Mouse (Mus musculus) lung, embryonic 15.5 days (tissue): ENCODE measurements around the gene Tm7sf3. TPM values are rescaled to one million over a fixed set of nuclear protein-coding genes. Genes with fewer than 3 reads are reported as not detected.

ENCODE experiments used
- ATAC-seq: fragments of 200-750 bp; cut with Nextera tagmentation; 2 replicates; pipeline ENCODE4 v1.8.0; 2017; ENCODE audit warnings: moderate number of reproducible peaks, borderline replicate concordance; ENCODE audit not compliant: low FRiP score, low TSS enrichment; ENCODE audit errors: extremely low read depth
- H3K27ac ChIP-seq: fragments of 300-500 bp; sonication (generic); 2 replicates; pipeline ENCODE4 v1.5.1; 2015; ENCODE audit warnings: moderate library complexity, mild to moderate bottlenecking, inconsistent platforms
- H3K27me3 ChIP-seq: fragments of 300-500 bp; sonication (generic); 2 replicates; pipeline ENCODE4 v1.6.1; 2015; ENCODE audit warnings: inconsistent platforms
- H3K36me3 ChIP-seq: fragments of 300-500 bp; sonication (generic); 2 replicates; pipeline ENCODE4 v1.6.1; 2015; ENCODE audit warnings: inconsistent platforms
- H3K4me1 ChIP-seq: fragments of 300-500 bp; sonication (generic); 2 replicates; pipeline ENCODE4 v1.6.1; 2015; ENCODE audit warnings: inconsistent platforms
- H3K4me2 ChIP-seq: fragments of 300-500 bp; sonication (generic); 2 replicates; pipeline ENCODE4 v1.6.1; 2015; ENCODE audit warnings: inconsistent platforms, mild to moderate bottlenecking, moderate library complexity
- H3K4me3 ChIP-seq: fragments of 300-500 bp; sonication (generic); 2 replicates; pipeline ENCODE4 v1.5.1; 2015; ENCODE audit warnings: mild to moderate bottlenecking, inconsistent platforms
- H3K9ac ChIP-seq: fragments of 300-500 bp; sonication (generic); 2 replicates; pipeline ENCODE4 v1.6.1; 2015; ENCODE audit warnings: inconsistent platforms
- H3K9me3 ChIP-seq: fragments of 300-500 bp; sonication (generic); 2 replicates; pipeline ENCODE4 v1.6.1; 2016; ENCODE audit warnings: inconsistent platforms
- WGBS: fragments of 180-500 bp; shearing (Covaris S2); methylation state at CpG from one replicate; pipeline ENCODE4 v1.1.7; 2015; 5-methylcytosine and 5-hydroxymethylcytosine counted together
- polyA plus RNA-seq: library from polyadenylated mRNA; unstranded; fragments of >200 nt; fragmentation: Nextera tagmentation; extraction: Ambion mirVana; gene quantifications from 2 replicates; pipeline ENCODE4 v1.2.1, GENCODE M21; 2015

Gene Tm7sf3
- polyA plus RNA-seq, 1 experiment from 2014 or later = 29.9 TPM

DNA sequence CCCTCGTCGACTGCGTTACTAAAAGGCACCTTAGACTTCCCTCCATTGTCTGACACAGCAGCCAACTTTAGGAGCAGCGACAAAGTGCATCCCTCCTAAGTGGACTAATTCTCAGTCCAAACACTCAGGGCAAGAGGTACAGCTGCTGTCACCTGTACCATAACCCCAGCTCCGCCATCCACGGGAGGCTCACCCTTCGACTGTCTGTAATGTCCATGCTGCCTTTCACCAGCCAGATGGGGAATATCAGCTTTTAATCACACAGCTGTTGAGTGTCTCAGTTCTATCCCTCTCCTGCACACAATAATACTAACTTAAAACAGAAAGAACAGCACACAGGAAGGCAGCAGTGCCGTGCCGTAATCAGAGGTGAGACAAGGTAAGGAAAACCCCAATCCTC is 10.2 kb downstream of the Tm7sf3 start:
- Histone ChIP-seq H3K27me3 (no peaks in the 10 kb centered on the region), H3K4me2 (no peak overlapping the region), H3K4me3 (no peak overlapping the region), H3K4me1 (peaks cover 5% of the 10 kb centered on the region; the same call in 1 of the 2 replicates), H3K27ac (no peak overlapping the region), H3K9me3 (no peaks in the 10 kb centered on the region), H3K9ac (no peak overlapping the region), H3K36me3 (no peaks in the 10 kb centered on the region)
- WGBS = 79% methylated on average over 9 of the region's 9 CpGs
- no peak for ATAC-seq

DNA sequence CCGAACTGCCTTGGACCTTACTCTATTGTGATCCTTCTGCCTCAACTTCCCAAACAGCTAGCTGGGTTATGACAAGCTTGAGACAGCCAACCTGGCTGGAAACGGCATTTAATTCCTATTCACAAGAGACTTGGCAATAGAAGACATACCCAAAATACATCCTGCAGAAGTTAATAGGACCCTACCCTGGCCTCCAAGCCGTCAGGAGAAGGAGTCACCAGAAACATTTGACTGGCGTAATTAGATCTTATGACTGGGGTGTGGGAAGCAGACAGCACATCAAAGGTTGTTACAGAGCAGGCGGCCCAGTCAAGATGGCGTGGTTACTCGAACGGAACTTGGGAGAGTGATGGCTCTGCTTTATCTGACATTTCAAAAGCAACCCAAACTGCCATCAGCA is 10.8 kb downstream of the Tm7sf3 start:
- WGBS = 75% methylated on average over 8 of the region's 8 CpGs
- Histone ChIP-seq H3K27ac (no peak overlapping the region), H3K36me3 (no peaks in the 10 kb centered on the region), H3K9ac (no peak overlapping the region), H3K27me3 (no peaks in the 10 kb centered on the region), H3K4me3 (no peak overlapping the region), H3K4me2 (no peak overlapping the region), H3K9me3 (no peaks in the 10 kb centered on the region), H3K4me1 (peaks cover 5% of the 10 kb centered on the region; the same call in 1 of the 2 replicates)
- ATAC-seq = no peak

DNA sequence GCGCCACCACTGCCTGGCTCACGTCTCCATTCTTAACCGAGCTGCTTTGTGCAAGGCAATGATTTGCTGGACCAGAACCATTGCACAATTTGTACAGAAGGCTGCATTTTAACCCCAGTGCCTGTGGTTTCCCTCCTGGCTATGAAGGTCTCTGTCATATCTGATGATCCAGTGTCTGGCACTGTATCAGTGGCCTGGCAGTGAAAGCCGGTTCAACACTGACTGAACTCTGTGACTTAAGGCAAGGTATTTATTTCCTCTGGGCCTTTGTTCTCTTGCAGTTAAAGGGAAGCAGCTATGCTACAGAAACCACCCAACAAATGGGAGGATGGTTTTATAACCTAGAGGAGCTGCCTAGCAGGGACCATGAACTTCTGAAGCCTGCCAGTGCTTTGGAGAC is 11.7 kb downstream of the Tm7sf3 start:
- H3K27ac ChIP-seq = no peak overlapping the region
- H3K4me2 ChIP-seq = no peak overlapping the region
- no peaks in the 10 kb centered on the region for H3K9me3 ChIP-seq
- no peak for ATAC-seq
- 81% methylated on average over 4 of the region's 4 CpGs for WGBS
- H3K4me1 ChIP-seq = peaks cover 5% of the 10 kb centered on the region; the same call in 1 of the 2 replicates
- no peak overlapping the region for H3K4me3 ChIP-seq
- no peaks in the 10 kb centered on the region for H3K27me3 ChIP-seq
- no peak overlapping the region for H3K9ac ChIP-seq
- H3K36me3 ChIP-seq = no peaks in the 10 kb centered on the region

DNA sequence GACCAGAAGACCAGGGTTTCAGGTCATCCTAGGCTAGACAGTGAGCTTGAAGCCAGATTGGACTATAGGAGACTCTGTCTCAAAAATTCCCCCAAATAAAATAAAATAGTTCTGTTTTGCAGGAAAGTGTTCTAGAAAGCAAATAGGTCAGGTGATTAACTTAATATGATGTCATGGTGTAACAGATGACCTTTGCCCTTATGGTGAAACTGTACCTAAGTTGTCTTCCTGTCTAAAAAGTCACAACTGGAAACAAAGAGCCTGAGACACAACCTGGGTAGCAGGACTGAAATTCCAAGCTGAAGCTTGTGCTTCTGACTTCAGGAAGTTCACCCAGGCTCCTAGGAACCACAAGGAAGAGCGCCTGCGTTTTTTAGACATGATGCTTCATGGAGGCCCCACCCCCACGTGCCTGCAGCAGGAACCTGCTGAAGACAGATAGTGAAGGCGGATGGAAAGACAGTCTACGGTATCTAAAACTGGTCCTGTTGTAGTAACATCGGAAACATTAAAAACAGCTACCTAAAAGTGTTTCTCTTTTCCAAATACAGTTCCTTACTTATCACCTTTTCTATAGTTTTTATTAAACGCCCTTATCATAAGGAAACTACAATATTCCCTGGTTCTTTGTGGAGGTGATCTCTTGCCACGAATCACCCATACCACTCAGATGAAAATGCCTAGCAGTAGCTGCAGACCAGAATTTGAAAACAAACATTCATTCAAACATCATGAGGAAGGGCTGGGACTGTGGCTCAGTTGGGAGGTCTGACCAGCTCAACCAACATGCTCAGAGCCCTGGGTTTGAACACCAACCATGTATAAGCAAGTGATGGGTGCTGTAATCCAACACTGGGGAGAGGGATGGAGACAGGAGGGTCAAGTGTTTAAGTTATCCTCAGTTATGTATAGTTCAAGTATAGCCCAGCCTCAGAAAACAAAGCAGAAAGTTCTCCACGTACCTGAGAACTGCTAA is 12.6 kb downstream of the Tm7sf3 start:
- Histone ChIP-seq H3K27ac (no peak overlapping the region), H3K4me1 (peaks cover 5% of the 10 kb centered on the region; the same call in 1 of the 2 replicates), H3K9ac (no peak overlapping the region), H3K36me3 (no peaks in the 10 kb centered on the region), H3K9me3 (no peaks in the 10 kb centered on the region), H3K27me3 (no peaks in the 10 kb centered on the region), H3K4me2 (no peak overlapping the region), H3K4me3 (no peak overlapping the region)
- no peak for ATAC-seq
- 73% methylated on average over 9 of the region's 9 CpGs for WGBS

DNA sequence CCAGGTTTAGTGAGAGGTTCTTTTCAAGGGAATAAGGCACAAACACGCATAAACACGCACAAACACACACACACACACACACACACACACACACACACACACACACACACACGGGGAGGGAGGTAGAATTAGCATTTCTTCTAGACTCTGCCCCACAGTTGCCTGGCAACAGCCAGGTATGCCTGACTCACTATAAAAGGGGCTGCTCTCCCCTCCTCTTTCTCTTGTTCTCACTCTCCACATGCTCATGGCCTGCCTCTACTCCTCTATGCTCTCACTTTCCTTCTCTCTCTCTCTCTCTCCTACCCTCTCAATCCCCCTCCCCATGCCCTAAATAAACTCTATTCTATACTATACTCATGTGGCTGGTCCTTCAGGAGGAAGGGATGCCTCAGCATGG is 14.5 kb downstream of the Tm7sf3 start:
- no peak overlapping the region for H3K4me3 ChIP-seq
- no peaks in the 10 kb centered on the region for H3K27me3 ChIP-seq
- H3K27ac ChIP-seq = no peak overlapping the region
- ATAC-seq = no peak
- H3K9me3 ChIP-seq = no peaks in the 10 kb centered on the region
- 72% methylated on average over 2 of the region's 3 CpGs for WGBS
- H3K4me1 ChIP-seq = peaks cover 3% of the 10 kb centered on the region; the same call in 1 of the 2 replicates
- no peak overlapping the region for H3K9ac ChIP-seq
- H3K4me2 ChIP-seq = no peak overlapping the region
- H3K36me3 ChIP-seq = no peaks in the 10 kb centered on the region

DNA sequence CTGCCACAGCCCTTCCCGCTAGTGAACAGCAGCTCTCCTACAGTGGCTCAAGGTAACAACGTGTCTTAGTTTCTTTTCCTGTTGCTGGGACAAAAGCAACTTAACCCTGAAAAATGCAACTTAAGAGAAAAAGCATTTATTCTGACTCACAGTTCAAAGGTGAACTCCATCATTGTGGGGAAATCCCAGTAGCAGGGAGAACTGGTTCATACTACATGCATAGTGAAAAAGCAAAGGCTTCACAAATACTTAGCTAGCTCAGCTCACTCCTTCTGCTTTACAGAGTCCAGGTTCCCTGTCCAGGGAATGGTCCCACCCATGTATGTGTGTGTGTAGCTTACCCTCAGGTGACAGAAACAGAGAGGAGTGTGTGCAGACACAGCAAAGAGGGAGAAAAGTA is 26.0 kb downstream of the Tm7sf3 start:
- Histone ChIP-seq H3K4me3 (no peak overlapping the region), H3K4me2 (no peak overlapping the region), H3K27me3 (no peaks in the 10 kb centered on the region), H3K9me3 (no peaks in the 10 kb centered on the region), H3K27ac (no peak overlapping the region), H3K4me1 (no peaks in the 10 kb centered on the region), H3K9ac (no peak overlapping the region), H3K36me3 (peaks cover 25% of the 10 kb centered on the region)
- WGBS = 90% methylated on average over 2 of the region's 2 CpGs
- ATAC-seq = no peak

DNA sequence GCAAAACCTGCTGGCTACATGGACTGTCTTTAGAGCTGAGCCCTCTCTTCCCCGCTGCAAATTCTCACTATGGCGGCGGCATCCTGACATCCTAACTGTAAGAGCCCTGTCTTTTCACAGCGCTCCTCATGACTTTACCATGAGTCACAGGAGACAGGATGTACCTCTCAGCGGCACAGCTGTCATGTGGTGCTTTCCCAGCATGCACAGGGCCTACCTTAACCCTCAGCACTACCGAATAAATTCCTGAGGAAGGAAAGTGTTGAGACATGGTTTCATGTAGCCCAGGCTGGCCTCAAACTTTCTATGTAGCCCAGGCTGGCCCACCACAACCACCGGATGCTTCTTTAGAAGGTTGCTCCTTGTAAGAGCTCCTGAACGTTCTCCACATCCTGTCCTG is 26.7 kb downstream of the Tm7sf3 start:
- Histone ChIP-seq H3K4me3 (no peak overlapping the region), H3K9ac (no peak overlapping the region), H3K36me3 (peaks cover 25% of the 10 kb centered on the region), H3K27ac (no peak overlapping the region), H3K4me1 (no peaks in the 10 kb centered on the region), H3K4me2 (no peak overlapping the region), H3K9me3 (no peaks in the 10 kb centered on the region), H3K27me3 (no peaks in the 10 kb centered on the region)
- WGBS = 85% methylated on average over 8 of the region's 8 CpGs
- ATAC-seq = no peak

DNA sequence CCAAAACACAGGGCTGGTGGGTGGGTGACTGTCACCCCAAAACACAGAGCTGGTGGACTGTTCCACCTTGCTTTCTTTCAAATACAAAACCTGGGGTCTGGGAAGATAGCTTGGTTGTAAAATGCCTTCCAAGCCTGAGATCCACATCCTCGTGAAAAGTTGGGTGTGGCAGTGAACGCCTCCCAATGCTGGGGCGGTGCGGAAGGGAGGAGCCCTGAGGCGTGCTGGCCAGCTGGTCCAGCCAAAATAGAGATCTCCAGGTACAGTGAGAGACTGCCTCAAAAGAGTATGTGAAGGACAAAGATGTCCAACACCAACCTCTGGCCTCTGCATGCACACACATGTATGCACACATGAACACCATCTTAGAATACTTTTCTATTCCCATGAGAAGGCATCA is 28.1 kb downstream of the Tm7sf3 start:
- Histone ChIP-seq H3K27me3 (no peaks in the 10 kb centered on the region), H3K9ac (no peak overlapping the region), H3K9me3 (no peaks in the 10 kb centered on the region), H3K4me3 (no peak overlapping the region), H3K4me1 (no peaks in the 10 kb centered on the region), H3K4me2 (no peak overlapping the region), H3K27ac (no peak overlapping the region), H3K36me3 (peaks cover 26% of the 10 kb centered on the region)
- ATAC-seq = no peak
- WGBS = 93% methylated on average over 5 of the region's 5 CpGs

DNA sequence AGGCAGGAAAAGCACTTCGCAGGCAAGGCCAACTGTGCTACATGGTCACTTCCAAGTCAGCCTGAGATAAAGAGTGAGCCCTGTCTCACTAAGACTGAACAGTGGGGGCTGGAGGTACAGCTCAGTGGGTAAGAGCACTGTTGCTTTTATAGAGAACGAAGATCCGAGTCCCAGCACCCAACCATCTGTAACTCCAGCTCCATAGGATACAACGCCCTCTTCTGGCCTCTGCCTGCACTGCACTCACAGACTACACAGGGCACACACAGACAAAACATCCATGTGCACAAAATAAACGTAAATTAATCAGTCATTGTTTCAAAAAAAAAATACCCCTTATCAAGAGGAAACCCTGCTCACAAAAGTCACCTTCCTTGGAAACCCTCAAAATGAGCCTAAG is 28.7 kb downstream of the Tm7sf3 start:
- Histone ChIP-seq H3K9me3 (no peaks in the 10 kb centered on the region), H3K36me3 (peaks cover 29% of the 10 kb centered on the region), H3K4me3 (no peak overlapping the region), H3K4me2 (no peak overlapping the region), H3K27ac (no peak overlapping the region), H3K27me3 (no peaks in the 10 kb centered on the region), H3K4me1 (no peaks in the 10 kb centered on the region), H3K9ac (no peak overlapping the region)
- no peak for ATAC-seq
- 82% methylated on average over 5 of the region's 5 CpGs for WGBS

DNA sequence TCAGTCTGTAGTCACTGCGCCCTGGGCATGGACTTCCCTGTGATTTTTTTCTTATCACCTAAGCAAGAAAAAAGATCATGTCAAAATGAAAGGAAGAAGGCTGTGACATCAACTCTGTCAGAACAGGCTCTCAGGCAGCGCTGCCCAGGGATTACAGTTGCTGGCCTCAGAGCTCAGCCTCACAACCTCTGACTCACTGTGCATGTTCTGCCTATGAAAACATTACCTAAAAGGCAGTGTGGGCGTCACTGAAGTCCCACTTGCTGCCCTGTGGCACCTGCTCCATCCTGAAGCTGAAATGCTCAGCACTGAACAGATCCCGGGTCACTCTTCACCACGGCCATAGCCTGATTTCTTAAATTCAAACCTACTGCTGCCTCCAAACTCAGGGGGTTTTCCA is 29.9 kb downstream of the Tm7sf3 start:
- Histone ChIP-seq H3K9ac (no peak overlapping the region), H3K27ac (no peak overlapping the region), H3K9me3 (no peaks in the 10 kb centered on the region), H3K4me3 (no peak overlapping the region), H3K4me1 (no peaks in the 10 kb centered on the region), H3K27me3 (no peaks in the 10 kb centered on the region), H3K36me3 (peaks cover 25% of the 10 kb centered on the region), H3K4me2 (no peak overlapping the region)
- WGBS = 84% methylated on average over 5 of the region's 5 CpGs
- ATAC-seq = no peak

DNA sequence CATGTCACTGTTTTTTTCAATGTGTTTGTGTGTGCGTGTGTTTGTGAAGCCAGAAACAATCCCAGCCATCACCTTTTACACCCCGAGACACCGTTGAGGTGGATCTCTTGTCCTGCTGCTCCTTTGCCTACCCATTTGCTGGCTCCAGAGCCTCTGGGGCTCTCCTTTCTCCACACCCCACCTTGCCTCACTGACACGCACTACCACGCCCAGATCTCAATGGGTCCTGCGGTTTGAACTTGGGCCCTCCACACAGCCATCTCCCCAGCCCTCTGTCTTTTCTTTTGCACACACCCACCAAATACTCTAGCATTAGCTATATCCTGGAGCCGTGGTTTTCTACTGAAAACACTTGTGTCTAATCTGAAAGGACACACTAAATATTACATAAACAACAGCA is 30.7 kb downstream of the Tm7sf3 start:
- no peaks in the 10 kb centered on the region for H3K9me3 ChIP-seq
- H3K27ac ChIP-seq = no peak overlapping the region
- H3K4me1 ChIP-seq = no peaks in the 10 kb centered on the region
- no peak overlapping the region for H3K4me2 ChIP-seq
- H3K9ac ChIP-seq = no peak overlapping the region
- 87% methylated on average over 7 of the region's 7 CpGs for WGBS
- ATAC-seq = no peak
- no peak overlapping the region for H3K4me3 ChIP-seq
- peaks cover 17% of the 10 kb centered on the region for H3K36me3 ChIP-seq
- H3K27me3 ChIP-seq = no peaks in the 10 kb centered on the region

DNA sequence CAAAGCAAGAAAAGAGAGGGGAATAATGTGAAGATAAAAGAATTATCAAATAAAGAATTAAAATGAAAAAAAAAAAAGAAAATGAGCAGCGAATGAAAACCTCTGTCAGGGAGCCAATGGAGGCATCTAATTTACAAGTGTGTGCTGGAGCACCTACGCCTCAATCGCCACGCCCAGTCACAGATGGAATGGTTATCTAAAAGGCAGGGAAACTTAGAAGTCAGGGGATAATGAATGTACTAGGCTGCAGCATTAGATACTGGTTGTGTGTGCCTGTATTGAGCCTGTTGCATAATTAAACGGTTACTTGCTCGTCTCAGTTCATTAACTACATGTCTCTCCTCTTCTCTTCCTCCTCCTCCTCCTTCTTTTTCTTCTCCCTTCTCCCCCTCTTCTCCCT is 31.2 kb downstream of the Tm7sf3 start:
- H3K36me3 ChIP-seq = peaks cover 17% of the 10 kb centered on the region
- no peaks in the 10 kb centered on the region for H3K27me3 ChIP-seq
- no peak overlapping the region for H3K4me2 ChIP-seq
- H3K4me3 ChIP-seq = no peak overlapping the region
- H3K9me3 ChIP-seq = no peaks in the 10 kb centered on the region
- no peak overlapping the region for H3K9ac ChIP-seq
- H3K4me1 ChIP-seq = no peaks in the 10 kb centered on the region
- H3K27ac ChIP-seq = no peak overlapping the region
- ATAC-seq = peak; percentile 42; the same call in 1 of the 2 replicates
- WGBS = 92% methylated on average over 6 of the region's 6 CpGs
